ENCODE assay signal across 9 mouse cellular contexts in genomic region chr12:108896006-108896405, GRCm38 (mm10). TPM values are rescaled to one million over a fixed set of nuclear protein-coding genes. Genes with fewer than 3 reads are reported as not detected.
DNase-seq lines count a peak whose midpoint lies in the region; TF ChIP-seq lines count a peak whose summit lies in the region.
"Had no signal": no experiment of that assay in that cellular context is flagged by ENCODE, and none has a peak within 500 bp of the region (broad histone marks: within the 10 kb centered on the region; RNA-seq: fewer than 3 reads in every experiment).

No protein-coding gene starts in this region.

- DNase-seq in adrenal gland, postnatal 10 days = peak; percentile 58
- DNase-seq in adrenal gland, postnatal 4 days (ENCODE audit: low spot score in 2 of 2) = no peak
- DNase-seq in left cerebral cortex, adult 2 months (ENCODE audit: extremely low spot score in 1 of 2, low spot score in 2 of 2) = no peak
- DNase-seq in left cerebral cortex, postnatal 4 days = no peak
- peak; percentile 64 for DNase-seq in adrenal gland, postnatal 14 days
- peak; percentile 30 for DNase-seq in naive thymus-derived CD4-positive, alpha-beta T cell, adult 2 months (ENCODE audit: low read depth)
- DNase-seq in layer of hippocampus, adult 9-10 months (ENCODE audit: low spot score) = no peak
- no peak for DNase-seq in testis, postnatal 10 days (ENCODE audit: low spot score)

- no peak overlapping the region for H3K4me3 ChIP-seq in left cerebral cortex, adult 2 months
- H3K4me3 ChIP-seq: neural tube, embryonic 13.5 days had no signal

- peak; percentile 43 for TF ChIP-seq CTCF in left cerebral cortex, adult 2 months (IDR thresholded peaks at IDR 0.05)

- H3K27ac ChIP-seq in left cerebral cortex, adult 2 months = no peak overlapping the region
- H3K27ac ChIP-seq: neural tube, embryonic 13.5 days had no signal

- intact Hi-C loops in left cerebral cortex, adult 2 months (cut with DNase I) = no loop called here
- intact Hi-C loops in left cerebral cortex, postnatal 4 days (cut with DNase I) = no loop called here

RNA-seq across cellular contexts. Expression of gene Wars, which starts 2.0 kb away (rescaled TPM):
- 10 to 100 TPM; 48.8 to 51.5 TPM for total RNA-seq in adrenal gland, postnatal 10 days (2021)
- total RNA-seq in adrenal gland, postnatal 4 days (2021) = 10 to 100 TPM; 54.9 to 59.9 TPM
- 10 to 100 TPM; 84.8 to 86.0 TPM for total RNA-seq in left cerebral cortex, adult 2 months (2021)
- total RNA-seq in left cerebral cortex, postnatal 4 days (2021) = 10 to 100 TPM; 93.2 to 99.7 TPM
- 50.3 and 56.5 TPM in 2 replicates for total RNA-seq in adrenal gland, postnatal 14 days (2021)

RNA-seq across cellular contexts. Expression of gene Wdr25, which starts 2.6 kb away (rescaled TPM):
- total RNA-seq in adrenal gland, postnatal 10 days (2021) = 1 to 10 TPM; 6.6 to 7.1 TPM
- 1 to 10 TPM; 3.4 to 7.5 TPM for total RNA-seq in adrenal gland, postnatal 4 days (2021)
- 10 to 100 TPM; 10.2 to 13.4 TPM for total RNA-seq in left cerebral cortex, adult 2 months (2021)
- total RNA-seq in left cerebral cortex, postnatal 4 days (2021) = 1 to 10 TPM; 4.9 to 6.2 TPM
- total RNA-seq in adrenal gland, postnatal 14 days (2021) = 4.9 and 6.7 TPM in 2 replicates

Comparison
In these comparisons a context has a peak if more than half of its experiments do, and no peak if none do; other contexts are left out.
1. DNase-seq: peak in adrenal gland, postnatal 10 days (single experiment), adrenal gland, postnatal 14 days (single experiment) and naive thymus-derived CD4-positive, alpha-beta T cell, adult 2 months (single experiment); none in adrenal gland, postnatal 4 days (0 of 2), left cerebral cortex, adult 2 months (0 of 2), left cerebral cortex, postnatal 4 days (single experiment), layer of hippocampus, adult 9-10 months (single experiment) and testis, postnatal 10 days (single experiment).